Mouse (Mus musculus): ENCODE results near the gene Gm6217.
"Not testable (repeated sequence)": the region's sequence is repeated elsewhere in the genome, so short reads cannot be mapped to it uniquely, and the experiment has no call there.

DNA sequence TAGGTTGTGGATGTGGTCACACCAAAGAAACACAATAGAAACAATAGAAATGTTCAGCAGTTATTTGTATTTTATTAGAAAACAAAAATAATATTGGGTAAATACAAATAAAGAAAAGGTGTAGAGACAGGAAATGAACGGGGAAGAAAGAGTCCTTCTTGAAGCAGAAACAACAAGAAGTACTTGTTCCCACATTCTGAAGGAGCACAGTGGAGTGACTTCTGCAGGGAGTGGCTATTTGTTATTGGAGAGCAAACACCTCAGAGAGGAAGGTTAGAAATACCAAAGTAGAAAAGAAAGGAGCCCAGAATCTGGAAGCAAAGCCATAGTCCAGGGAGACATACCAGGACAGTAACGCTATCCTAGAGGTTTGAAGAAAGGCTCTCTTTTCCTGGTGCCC, 11.3 kb upstream of the Gm6217 start:
- TF ChIP-seq POLR2A (IDR thresholded peaks at IDR 0.05; ENCODE audit: insufficient read length, low read depth); MAX (IDR thresholded peaks at IDR 0.05; ENCODE audit: low read depth); POLR2AphosphoS2 (IDR thresholded peaks at IDR 0.05; ENCODE audit: insufficient read length, low read depth); MYOD1 (IDR thresholded peaks at IDR 0.05; ENCODE audit: control insufficient read depth in 1 of 3, insufficient read length in 2 of 3, low read depth in 2 of 3); CEBPB (IDR thresholded peaks at IDR 0.05; ENCODE audit: insufficient read depth, poor library complexity, severe bottlenecking); USF1 (IDR thresholded peaks at IDR 0.05; ENCODE audit: low read depth); E2F4 (IDR thresholded peaks at IDR 0.05; ENCODE audit: insufficient read depth); TCF3 (IDR thresholded peaks at IDR 0.05; ENCODE audit: insufficient read length, low read depth); MYOG (IDR thresholded peaks at IDR 0.05; ENCODE audit: control insufficient read depth in 1 of 3, insufficient read depth in 1 of 3, insufficient read length in 2 of 3, low read depth in 2 of 3): not testable (repeated sequence)

Measured in myocyte (in vitro differentiated cells).